ENCODE assay signal across 13 mouse cellular contexts in the genomic region with DNA sequence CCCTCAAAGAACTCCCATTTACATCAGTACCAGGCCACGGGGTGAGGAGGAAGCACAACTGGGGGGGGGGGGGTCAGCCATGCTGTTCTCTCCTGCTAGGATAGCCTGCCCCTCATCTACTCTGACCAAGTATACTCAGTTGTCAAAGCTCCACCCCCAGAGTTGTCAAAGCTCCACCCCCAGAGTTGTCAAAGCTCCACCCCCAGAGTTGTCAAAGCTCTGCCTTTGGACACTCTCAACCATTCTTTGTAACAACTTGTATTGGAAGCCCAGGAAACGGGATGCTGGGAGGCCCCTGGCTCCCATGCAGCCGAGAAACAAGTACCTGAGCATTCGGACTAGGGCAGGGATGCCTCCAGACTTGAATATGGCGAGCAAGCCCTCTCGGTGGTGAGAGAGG. TPM values are rescaled to one million over a fixed set of nuclear protein-coding genes. Genes with fewer than 3 reads are reported as not detected.
"Had no signal": no experiment of that assay in that cellular context is flagged by ENCODE, and none has a peak within 500 bp of the region (broad histone marks: within the 10 kb centered on the region; RNA-seq: fewer than 3 reads in every experiment).

No protein-coding gene starts in this region.

- DNase-seq: lung, adult 2 months; retina, postnatal 1 day; right cerebral cortex, adult 18-20 months; right cerebral cortex, postnatal 25 days; right cerebral cortex, postnatal 4 days; spleen, adult 18-20 months; thymus, adult 18-20 months; thymus, postnatal 14 days; thymus, postnatal 36 days had no signal

RNA-seq across cellular contexts. Expression of a gene that starts 26.8 kb away (rescaled TPM):
- total RNA-seq: megakaryocyte progenitor cell, adult 5-6 weeks; monocyte, adult 5-6 weeks had no signal

RNA-seq across cellular contexts. Expression of a gene that starts 32.0 kb away (rescaled TPM):
- total RNA-seq: neutrophil, adult 5-6 weeks had no signal

RNA-seq across cellular contexts. Expression of a gene that starts 32.8 kb away (rescaled TPM):
- total RNA-seq: megakaryocyte progenitor cell, adult 5-6 weeks; neutrophil, adult 5-6 weeks had no signal

RNA-seq across cellular contexts. Expression of a gene that starts 48.5 kb away (rescaled TPM):
- total RNA-seq: megakaryocyte progenitor cell, adult 5-6 weeks; midbrain, postnatal 0 days; monocyte, adult 5-6 weeks; neutrophil, adult 5-6 weeks had no signal
